Mouse (Mus musculus) midbrain, embryonic 16.5 days (tissue): Measurements from ENCODE around the gene Rasgrf2. TPM values are rescaled to one million over a fixed set of nuclear protein-coding genes. Genes with fewer than 3 reads are reported as not detected.

Experiments
- ATAC-seq: fragments of 200-750 bp; cut with Nextera tagmentation; 2 replicates; pipeline ENCODE4 v1.8.0; 2017; ENCODE audit warnings: moderate TSS enrichment
- H3K27ac ChIP-seq: fragments of 300-500 bp; sonication (generic); 2 replicates; pipeline ENCODE4 v1.5.1; 2014; ENCODE audit warnings: mild to moderate bottlenecking, low read length, mixed read lengths
- H3K27me3 ChIP-seq: fragments of 300-500 bp; sonication (generic); 2 replicates; pipeline ENCODE4 v1.6.1; 2014; ENCODE audit warnings: low read depth, low read length, mixed read lengths; ENCODE audit not compliant: control insufficient read depth, insufficient read depth
- H3K36me3 ChIP-seq: fragments of 300-500 bp; sonication (generic); 2 replicates; pipeline ENCODE4 v1.6.1; 2014; ENCODE audit warnings: mild to moderate bottlenecking, low read length, moderate library complexity, mixed read lengths; ENCODE audit not compliant: control insufficient read depth, insufficient read depth
- H3K4me1 ChIP-seq: fragments of 300-500 bp; sonication (generic); 2 replicates; pipeline ENCODE4 v1.6.1; 2014; ENCODE audit warnings: mild to moderate bottlenecking, low read length, mixed read lengths; ENCODE audit not compliant: control insufficient read depth, insufficient read depth
- H3K4me2 ChIP-seq: fragments of 300-500 bp; sonication (generic); 2 replicates; pipeline ENCODE4 v1.6.1; 2014; ENCODE audit warnings: mild to moderate bottlenecking, low read length, mixed read lengths
- H3K4me3 ChIP-seq: fragments of 300-500 bp; sonication (generic); 2 replicates; pipeline ENCODE4 v1.5.1; 2014; ENCODE audit warnings: low read depth, mild to moderate bottlenecking, low read length, moderate library complexity, mixed read lengths
- H3K9ac ChIP-seq: fragments of 300-500 bp; sonication (generic); 2 replicates; pipeline ENCODE4 v1.6.1; 2014; ENCODE audit warnings: low read depth, low read length, mixed read lengths
- H3K9me3 ChIP-seq: fragments of 300-500 bp; sonication (generic); replicated peaks from 2 replicates; pipeline ENCODE4 v1.6.1; 2014; ENCODE audit warnings: mild to moderate bottlenecking, low read length, mixed read lengths; ENCODE audit not compliant: control insufficient read depth, poor library complexity, severe bottlenecking
- WGBS: fragments of 180-500 bp; shearing (Covaris S2); extraction: QIAGEN DNeasy Blood & Tissue Kit; methylation state at CpG from one replicate; pipeline ENCODE4 v1.1.7; 2014; 5-methylcytosine and 5-hydroxymethylcytosine counted together
- polyA plus RNA-seq: library from polyadenylated mRNA; unstranded; fragments of >200 nt; fragmentation: Nextera tagmentation; extraction: Ambion mirVana; gene quantifications from 2 replicates; pipeline ENCODE4 v1.2.1, GENCODE M21; 2015

The Rasgrf2 gene
- polyA plus RNA-seq, 1 experiment from 2014 or later: 14.6 TPM

- no peak overlapping the region for H3K27ac ChIP-seq
- no peak for ATAC-seq
- H3K9me3 ChIP-seq: no peaks in the 10 kb centered on the region
- H3K4me3 ChIP-seq: no peak overlapping the region
- H3K36me3 ChIP-seq: no peaks in the 10 kb centered on the region; the same call in 1 of the 2 replicates
- H3K9ac ChIP-seq: no peak overlapping the region
- peaks cover 9% of the 10 kb centered on the region for H3K4me1 ChIP-seq
- no peak overlapping the region for H3K4me2 ChIP-seq
- no peaks in the 10 kb centered on the region for H3K27me3 ChIP-seq
- 97% methylated on average over 3 of the region's 3 CpGs for WGBS
Observed at GRCm38 (mm10) chr13:91982080-91982479, 149.4 kb downstream of the Rasgrf2 start.

- H3K36me3 ChIP-seq: no peaks in the 10 kb centered on the region; the same call in 1 of the 2 replicates
- H3K27ac ChIP-seq: no peak overlapping the region
- H3K4me3 ChIP-seq: no peak overlapping the region
- 100% methylated on average over 1 of the region's 1 CpGs for WGBS
- H3K9ac ChIP-seq: no peak overlapping the region
- H3K9me3 ChIP-seq: no peaks in the 10 kb centered on the region
- no peaks in the 10 kb centered on the region for H3K27me3 ChIP-seq
- ATAC-seq: no peak
- peaks cover 9% of the 10 kb centered on the region for H3K4me1 ChIP-seq
- no peak overlapping the region for H3K4me2 ChIP-seq
Observed at GRCm38 (mm10) chr13:91981414-91981813, 150.0 kb downstream of the Rasgrf2 start.

GRCm38 (mm10) chr13:91976971-91977370 is 154.5 kb downstream of the Rasgrf2 start:
- Histone ChIP-seq H3K9me3 (no peaks in the 10 kb centered on the region), H3K9ac (no peak overlapping the region), H3K27me3 (no peaks in the 10 kb centered on the region), H3K4me1 (no peaks in the 10 kb centered on the region), H3K36me3 (no peaks in the 10 kb centered on the region), H3K4me3 (no peak overlapping the region), H3K4me2 (no peak overlapping the region), H3K27ac (no peak overlapping the region)
- WGBS: 84% methylated on average over 1 of the region's 1 CpGs
- ATAC-seq: no peak

- ATAC-seq: no peak
- H3K4me3 ChIP-seq: no peak overlapping the region
- H3K9me3 ChIP-seq: no peaks in the 10 kb centered on the region
- H3K4me1 ChIP-seq: no peaks in the 10 kb centered on the region
- no peak overlapping the region for H3K9ac ChIP-seq
- H3K27me3 ChIP-seq: no peaks in the 10 kb centered on the region
- H3K36me3 ChIP-seq: no peaks in the 10 kb centered on the region
- WGBS: 81% methylated on average over 2 of the region's 2 CpGs
- H3K27ac ChIP-seq: no peak overlapping the region
- no peak overlapping the region for H3K4me2 ChIP-seq
Observed at GRCm38 (mm10) chr13:91976541-91976940, 154.9 kb downstream of the Rasgrf2 start.

DNA sequence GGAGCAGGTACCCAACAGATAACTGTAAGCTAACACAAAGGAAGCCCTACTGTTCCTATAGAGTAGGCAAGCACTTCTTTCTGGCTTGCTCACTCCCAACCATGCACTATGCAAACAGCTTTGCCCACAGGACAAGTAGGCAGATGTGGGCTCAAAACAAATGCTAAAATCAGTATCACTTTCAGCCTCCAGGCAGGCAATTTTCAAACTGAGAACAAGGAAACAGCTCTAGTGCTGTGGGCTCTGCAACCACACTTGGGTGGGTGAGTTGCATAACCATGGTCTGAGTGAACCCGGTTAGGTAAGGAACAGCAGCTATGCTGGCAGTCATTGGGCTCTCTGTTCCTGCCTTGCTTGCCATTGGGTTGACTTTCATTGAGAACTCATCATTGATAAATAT is 157.3 kb downstream of the Rasgrf2 start:
- Histone ChIP-seq H3K9ac (no peak overlapping the region), H3K4me3 (no peak overlapping the region), H3K27ac (no peak overlapping the region), H3K9me3 (no peaks in the 10 kb centered on the region), H3K27me3 (no peaks in the 10 kb centered on the region), H3K4me1 (no peaks in the 10 kb centered on the region), H3K36me3 (no peaks in the 10 kb centered on the region), H3K4me2 (no peak overlapping the region)
- ATAC-seq: no peak
- WGBS: 100% methylated on average over 1 of the region's 1 CpGs

DNA sequence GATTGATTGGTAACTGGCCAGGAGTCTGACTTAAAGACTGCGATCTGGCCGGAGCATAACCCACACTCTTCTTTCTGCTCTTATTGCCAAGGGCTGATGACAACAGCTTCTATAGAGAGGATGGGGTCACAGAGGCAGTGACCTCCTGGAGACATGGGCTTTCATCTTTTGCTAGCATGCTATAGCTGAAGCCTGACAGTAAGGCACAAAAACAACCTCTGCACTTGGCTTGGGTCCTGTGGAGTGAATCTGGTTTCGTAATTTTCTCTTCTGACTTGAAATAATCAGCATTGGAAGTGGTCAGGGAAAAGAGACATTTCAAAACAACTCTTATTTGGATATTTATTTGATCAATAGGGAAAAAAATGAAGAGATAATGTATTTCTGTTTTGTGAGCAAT is 160.2 kb downstream of the Rasgrf2 start:
- Histone ChIP-seq H3K27me3 (no peaks in the 10 kb centered on the region), H3K36me3 (no peaks in the 10 kb centered on the region), H3K4me3 (no peak overlapping the region), H3K9ac (no peak overlapping the region), H3K9me3 (no peaks in the 10 kb centered on the region), H3K4me2 (no peak overlapping the region), H3K27ac (no peak overlapping the region), H3K4me1 (no peaks in the 10 kb centered on the region)
- no peak for ATAC-seq
- WGBS: 88% methylated on average over 3 of the region's 3 CpGs

DNA sequence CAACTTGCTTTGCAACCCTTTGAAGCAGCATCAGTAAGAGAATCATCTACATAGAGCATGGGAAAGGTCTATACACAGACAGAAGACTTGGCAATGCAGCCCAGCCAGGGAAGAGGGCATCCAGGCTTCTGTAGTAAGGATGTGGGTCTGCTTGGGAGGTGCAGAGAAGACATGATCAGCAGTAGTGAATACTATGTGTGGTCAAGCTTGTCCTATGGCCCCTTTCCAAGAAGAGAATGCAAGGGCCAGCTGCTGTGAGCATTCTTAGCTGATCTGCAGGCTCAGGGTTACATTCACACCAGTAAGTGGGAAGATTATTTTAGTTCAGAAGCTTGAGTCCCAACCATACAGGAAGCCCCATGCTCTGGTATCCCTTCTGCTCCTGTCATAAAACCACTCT is 175.0 kb downstream of the Rasgrf2 start:
- no peak for ATAC-seq
- H3K4me2 ChIP-seq: no peak overlapping the region
- no peaks in the 10 kb centered on the region for H3K4me1 ChIP-seq
- H3K9ac ChIP-seq: no peak overlapping the region
- H3K36me3 ChIP-seq: no peaks in the 10 kb centered on the region
- no peak overlapping the region for H3K27ac ChIP-seq
- H3K27me3 ChIP-seq: no peaks in the 10 kb centered on the region
- no peak overlapping the region for H3K4me3 ChIP-seq
- H3K9me3 ChIP-seq: 0 out of 2 replicates have a peak, but pooled peaks cover 2% of the 10 kb centered on the region

- 93% methylated on average over 2 of the region's 2 CpGs for WGBS
- H3K4me1 ChIP-seq: no peaks in the 10 kb centered on the region
- H3K4me3 ChIP-seq: no peak overlapping the region
- H3K9ac ChIP-seq: no peak overlapping the region
- H3K27me3 ChIP-seq: no peaks in the 10 kb centered on the region
- ATAC-seq: 0 out of 2 replicates have a peak, but pooled peaks have one; percentile 21
- no peaks in the 10 kb centered on the region for H3K36me3 ChIP-seq
- H3K9me3 ChIP-seq: 0 out of 2 replicates have a peak, but pooled peaks cover 2% of the 10 kb centered on the region
- no peak overlapping the region for H3K4me2 ChIP-seq
- H3K27ac ChIP-seq: no peak overlapping the region
Observed at GRCm38 (mm10) chr13:91955646-91956045, 175.8 kb downstream of the Rasgrf2 start.

DNA sequence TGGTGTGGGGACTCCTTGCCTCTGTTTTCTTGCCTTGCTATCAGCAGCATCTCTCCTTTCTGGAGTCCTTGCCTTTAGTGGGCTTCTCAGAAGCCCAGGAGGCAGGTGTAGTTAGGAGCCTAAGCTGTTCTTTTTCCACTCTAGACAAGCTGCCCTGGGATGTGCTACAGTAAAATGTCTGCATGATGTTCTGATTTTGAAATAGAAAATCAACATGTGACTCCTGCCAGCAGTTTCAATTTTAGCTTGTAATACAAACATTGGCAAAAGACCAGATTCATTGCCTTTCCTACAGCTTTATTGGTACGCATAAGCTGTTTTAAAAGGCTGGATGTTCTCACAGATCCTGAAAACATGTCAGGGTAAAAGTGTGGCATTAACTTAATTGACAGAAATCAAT is 176.3 kb downstream of the Rasgrf2 start:
- Histone ChIP-seq H3K27me3 (no peaks in the 10 kb centered on the region), H3K27ac (no peak overlapping the region; the same call in 1 of the 2 replicates), H3K4me3 (no peak overlapping the region), H3K4me2 (no peak overlapping the region), H3K9ac (no peak overlapping the region), H3K4me1 (no peaks in the 10 kb centered on the region), H3K9me3 (0 out of 2 replicates have a peak, but pooled peaks cover 2% of the 10 kb centered on the region), H3K36me3 (no peaks in the 10 kb centered on the region)
- 74% methylated on average over 1 of the region's 1 CpGs for WGBS
- no peak for ATAC-seq
